Mouse (Mus musculus): ENCODE data around the gene Eif2b5.

DNA sequence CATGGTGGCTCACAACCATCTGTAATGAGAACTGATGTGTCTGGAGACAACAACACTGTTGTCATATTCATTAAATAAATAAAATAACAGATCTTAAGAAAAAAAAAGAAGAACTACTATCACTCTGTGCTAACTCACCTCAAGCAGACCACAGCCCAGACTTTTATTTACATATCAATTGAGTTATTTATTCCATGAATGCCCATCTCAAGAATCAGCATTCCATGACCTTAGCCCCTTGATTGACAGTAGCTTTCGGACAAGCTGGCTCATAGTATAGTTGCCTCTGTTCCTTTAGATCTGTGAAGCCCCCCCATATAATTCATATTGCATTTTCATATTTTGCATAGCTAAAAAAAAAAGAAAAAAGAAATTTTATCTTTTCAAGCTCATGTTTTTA, 24.9 kb upstream of the Eif2b5 start:
- TF ChIP-seq CTCF (conservative IDR thresholded peaks at IDR 0.05; ENCODE audit: insufficient read depth, insufficient read length, low read depth, low read length) (no peak), POLR2A (IDR thresholded peaks at IDR 0.05; ENCODE audit: low read depth, low read length) (no peak)

Measured in kidney, adult 2 months (tissue).